Mouse (Mus musculus) brain, embryonic 14.5 days (tissue): ENCODE data around the gene Zfp362.

ENCODE experiments used
- CTCF ChIP-seq: fragments of 200-500 bp; IDR thresholded peaks from 2 replicates; pipeline ENCODE4 v1.5.1; 2012; ENCODE audit warnings: inconsistent platforms, mild to moderate bottlenecking, moderate library complexity, borderline replicate concordance; ENCODE audit not compliant: insufficient read depth, insufficient read length; ENCODE audit errors: extremely low read depth
- POLR2A ChIP-seq: fragments of 200-500 bp; IDR thresholded peaks from 2 replicates; pipeline ENCODE4 v1.6.1; 2012; ENCODE audit warnings: mild to moderate bottlenecking, inconsistent platforms, borderline replicate concordance; ENCODE audit not compliant: poor library complexity, insufficient read depth, insufficient read length, severe bottlenecking; ENCODE audit errors: extremely low read depth

DNA sequence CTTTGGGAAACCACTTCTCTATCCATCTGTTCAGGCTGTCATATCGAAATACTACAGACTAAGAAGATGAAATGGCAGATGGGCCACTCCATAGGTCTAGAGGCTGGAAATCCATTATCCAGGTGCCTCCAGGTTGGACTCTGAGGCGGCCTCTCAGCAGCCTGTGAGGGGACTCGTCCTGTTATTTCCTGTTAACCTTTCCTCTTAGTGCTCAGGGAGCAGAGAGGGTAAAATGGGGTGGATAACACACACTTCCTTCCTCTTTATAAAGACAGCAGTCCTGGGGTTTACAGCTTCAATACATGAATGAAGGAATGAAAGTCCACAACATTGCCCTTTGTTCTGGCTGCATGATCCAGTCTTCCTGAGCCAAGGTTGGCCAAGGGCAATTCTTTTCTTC, 18.3 kb upstream of the Zfp362 start:
- TF ChIP-seq POLR2A = no peak
- TF ChIP-seq CTCF = no peak
